Mouse (Mus musculus): Measurements from ENCODE around the gene P2rx5. TPM values are rescaled to one million over a fixed set of nuclear protein-coding genes. Genes with fewer than 3 reads are reported as not detected.
A peak's percentile ranks its signal among the peaks of the same experiment; 100 is the strongest.

The P2rx5 gene
- total RNA-seq, 2 experiments from 2014 or later: not detected

- ATAC-seq (ENCODE audit: poor library complexity, severe bottlenecking): no peak
These were observed 12.0 kb downstream of the P2rx5 start for GRCm38 (mm10) chr11:73172186-73172585.

- ATAC-seq (ENCODE audit: poor library complexity, severe bottlenecking): no peak
These were observed 15.4 kb downstream of the P2rx5 start for GRCm38 (mm10) chr11:73175612-73176011.

DNA sequence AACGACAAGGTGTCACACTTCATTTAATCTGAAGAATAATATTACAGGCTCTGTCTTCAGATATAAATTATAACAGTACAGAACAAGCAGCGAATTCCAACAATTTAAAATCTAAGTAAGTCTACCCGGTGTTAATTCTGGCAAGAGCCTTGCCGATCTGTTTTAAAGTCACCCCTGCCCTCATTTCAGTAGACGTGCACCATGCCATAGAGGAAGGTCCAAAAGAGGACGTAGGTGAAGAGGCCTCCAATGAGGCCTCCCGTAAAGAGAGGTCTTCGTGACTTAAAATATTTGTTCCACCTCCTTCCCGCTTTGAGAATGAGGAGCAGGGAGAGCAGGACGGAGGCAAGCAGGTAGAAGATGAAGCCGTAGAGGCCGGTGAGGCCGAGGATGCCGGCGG lies 16.0 kb downstream of the P2rx5 start:
- no peak for ATAC-seq (ENCODE audit: poor library complexity, severe bottlenecking)

DNA sequence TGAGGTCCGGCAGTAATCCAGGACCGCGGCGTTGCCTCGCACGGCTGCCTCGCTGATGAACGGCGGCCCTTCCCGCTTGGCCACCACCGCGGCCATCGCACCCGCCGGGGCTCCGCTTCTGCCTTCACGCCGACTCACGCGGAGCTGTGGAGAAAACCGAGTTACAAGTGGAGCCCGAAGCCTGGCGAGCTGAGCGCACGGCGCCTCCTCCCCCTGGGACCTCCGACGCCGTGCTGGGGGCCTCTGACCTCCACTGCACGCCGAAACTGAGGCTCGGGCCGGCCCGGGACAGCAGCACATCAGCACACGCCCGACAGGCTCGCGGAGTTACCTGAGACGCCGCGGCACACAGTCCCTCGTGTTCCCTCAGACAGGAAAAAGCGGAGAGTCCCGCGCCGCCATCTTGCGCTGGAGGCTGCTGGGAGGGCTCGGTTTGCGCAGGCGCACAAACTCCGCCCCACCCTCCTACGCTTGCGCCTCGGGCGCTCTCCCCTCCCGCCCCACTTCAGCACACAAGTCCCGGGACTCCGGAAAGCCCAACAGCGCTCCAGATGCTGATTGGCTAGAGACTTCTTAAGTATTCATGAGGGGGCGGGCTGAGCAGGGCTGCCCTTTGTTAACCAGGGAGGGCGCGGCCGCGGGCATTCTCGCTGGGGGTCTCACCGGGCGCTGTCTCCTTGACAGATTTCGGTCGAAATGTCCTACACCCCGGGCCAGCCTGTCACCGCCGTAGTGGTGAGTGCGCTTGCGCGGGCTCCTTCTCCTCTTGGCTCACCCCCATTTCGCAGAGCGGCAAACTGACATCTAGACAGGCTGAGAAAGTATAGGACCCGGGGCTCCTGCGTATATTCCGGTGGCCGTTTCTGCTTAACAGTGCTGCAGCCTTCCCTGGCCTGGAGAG lies 16.6 kb downstream of the P2rx5 start, which contains the start of the genes Emc6 and Tax1bp3:
Emc6 (minus strand) TSS at position 430 of the 901 bp plus-strand sequence.
Tax1bp3 (plus strand) TSS at position 476 of the 901 bp plus-strand sequence.
- ATAC-seq (ENCODE audit: poor library complexity, severe bottlenecking): peak; percentile 95

DNA sequence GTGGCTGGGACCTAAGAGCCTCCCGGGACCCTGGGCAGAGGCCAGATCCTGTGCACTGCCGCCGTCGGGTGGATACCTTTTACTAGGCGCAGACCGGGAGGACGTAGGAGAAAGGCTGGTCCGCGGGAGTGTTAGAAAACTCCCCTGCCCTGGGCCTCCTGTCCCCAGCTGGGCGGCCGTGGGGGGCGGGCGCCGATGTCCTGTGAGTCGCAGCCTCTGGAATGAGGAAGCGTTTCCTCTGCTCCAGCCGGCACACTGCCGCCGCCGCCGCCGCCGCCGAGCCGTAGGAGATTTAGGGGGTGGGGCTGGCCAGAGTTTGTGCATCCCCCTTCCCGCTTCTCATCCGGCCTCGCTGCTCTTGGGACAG lies 17.3 kb downstream of the P2rx5 start:
- peak; percentile 68 for ATAC-seq (ENCODE audit: poor library complexity, severe bottlenecking)

GRCm38 (mm10) chr11:73177895-73178294 lies 17.7 kb downstream of the P2rx5 start:
- no peak for ATAC-seq (ENCODE audit: poor library complexity, severe bottlenecking)

GRCm38 (mm10) chr11:73185872-73186615 lies 25.8 kb downstream of the P2rx5 start:
- ATAC-seq (ENCODE audit: poor library complexity, severe bottlenecking): peak; percentile 71

DNA sequence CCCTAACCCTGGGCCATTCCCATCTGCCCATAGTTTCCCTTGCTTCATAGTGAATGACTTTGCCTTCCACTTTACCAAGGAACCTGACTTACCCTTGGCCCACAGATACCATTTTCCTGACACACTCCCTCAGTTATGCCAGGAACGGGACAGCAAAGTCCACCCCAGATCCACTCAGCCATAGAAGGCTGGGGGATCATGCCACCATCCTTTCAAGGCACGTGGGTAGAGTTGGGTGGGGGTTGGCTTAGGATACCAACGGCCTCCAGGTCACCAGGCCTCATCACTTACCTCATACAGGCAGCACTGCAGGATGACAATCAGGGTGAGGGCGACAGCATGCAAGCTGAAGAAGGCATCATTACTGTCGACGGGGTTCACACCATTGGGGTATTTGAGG lies 27.0 kb downstream of the P2rx5 start:
- ATAC-seq (ENCODE audit: poor library complexity, severe bottlenecking): no peak

DNA sequence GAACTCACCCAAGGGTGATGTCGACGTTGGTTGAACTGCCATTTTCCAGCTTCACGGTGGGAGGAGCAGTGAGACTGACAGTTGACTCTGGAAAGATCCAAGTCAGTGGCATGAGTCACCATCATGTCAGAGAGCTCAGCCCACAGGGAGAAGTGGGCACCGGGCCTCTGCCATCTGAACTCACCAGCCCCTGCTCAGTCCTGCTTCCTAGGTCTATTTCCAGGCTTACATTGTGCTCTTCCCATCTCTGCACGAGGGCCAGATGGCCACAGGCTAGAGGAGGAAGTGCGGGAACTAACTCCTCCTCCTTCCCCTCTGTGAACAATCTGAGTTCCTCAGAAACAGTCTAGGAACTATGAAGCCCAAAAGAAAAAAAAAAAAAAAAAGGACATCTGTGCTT lies 32.8 kb downstream of the P2rx5 start:
- ATAC-seq (ENCODE audit: poor library complexity, severe bottlenecking): peak; percentile 88

- no peak for ATAC-seq (ENCODE audit: poor library complexity, severe bottlenecking)
These were observed 34.2 kb downstream of the P2rx5 start for GRCm38 (mm10) chr11:73194444-73194843.

DNA sequence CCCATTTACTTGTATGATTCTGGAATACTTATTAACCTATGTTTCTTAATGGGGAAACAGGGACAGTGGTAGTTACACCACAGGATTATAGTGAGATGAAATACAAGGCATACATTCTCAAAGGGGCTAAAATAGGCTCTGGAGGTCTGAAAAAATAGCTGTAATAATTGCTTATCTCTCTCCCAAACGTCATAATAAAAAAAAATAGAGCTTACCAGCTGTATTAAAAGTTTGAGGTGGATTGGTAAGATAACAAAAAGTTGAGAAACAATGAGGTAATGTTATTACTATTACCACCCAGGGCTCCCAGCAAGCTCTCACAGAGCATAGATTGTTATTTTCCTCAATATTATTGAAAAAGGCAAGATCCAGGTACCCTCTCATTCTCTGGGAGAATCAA lies 38.0 kb downstream of the P2rx5 start:
- no peak for ATAC-seq (ENCODE audit: poor library complexity, severe bottlenecking)

DNA sequence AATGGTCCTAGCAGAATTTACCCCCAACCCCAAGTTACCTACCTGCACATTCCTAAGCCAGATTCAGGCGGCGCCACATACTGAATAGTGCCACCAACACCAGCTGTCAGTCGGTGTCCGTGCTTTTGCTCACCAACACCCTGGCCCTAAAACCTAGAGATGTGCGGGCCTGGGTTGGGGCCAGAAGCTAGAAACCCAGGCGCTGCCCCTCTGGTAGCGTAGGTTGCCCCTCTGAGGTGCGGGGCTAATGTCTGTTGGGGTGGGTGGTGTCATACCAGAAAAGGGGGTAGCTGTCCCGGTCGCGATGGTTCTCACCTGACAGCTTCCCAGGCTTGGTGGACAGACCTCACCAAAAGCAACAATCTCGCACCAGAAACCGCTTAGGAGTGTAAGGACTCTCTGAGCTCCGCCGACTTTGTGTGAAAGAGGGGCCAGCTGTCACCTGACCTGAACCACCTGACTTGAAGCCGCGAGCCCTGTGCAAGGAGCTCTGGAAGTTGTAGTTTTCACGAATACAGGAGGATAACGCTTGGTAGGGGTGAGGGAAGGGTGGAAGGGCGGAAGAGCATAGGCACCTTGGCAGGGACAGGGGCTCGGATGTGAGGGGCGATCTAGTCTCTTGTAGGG lies 38.5 kb downstream of the P2rx5 start, which contains the start of gene Ctns:
Ctns (minus strand) TSS at position 440 of the 627 bp plus-strand sequence.
- peak; percentile 88 for ATAC-seq (ENCODE audit: poor library complexity, severe bottlenecking)

DNA sequence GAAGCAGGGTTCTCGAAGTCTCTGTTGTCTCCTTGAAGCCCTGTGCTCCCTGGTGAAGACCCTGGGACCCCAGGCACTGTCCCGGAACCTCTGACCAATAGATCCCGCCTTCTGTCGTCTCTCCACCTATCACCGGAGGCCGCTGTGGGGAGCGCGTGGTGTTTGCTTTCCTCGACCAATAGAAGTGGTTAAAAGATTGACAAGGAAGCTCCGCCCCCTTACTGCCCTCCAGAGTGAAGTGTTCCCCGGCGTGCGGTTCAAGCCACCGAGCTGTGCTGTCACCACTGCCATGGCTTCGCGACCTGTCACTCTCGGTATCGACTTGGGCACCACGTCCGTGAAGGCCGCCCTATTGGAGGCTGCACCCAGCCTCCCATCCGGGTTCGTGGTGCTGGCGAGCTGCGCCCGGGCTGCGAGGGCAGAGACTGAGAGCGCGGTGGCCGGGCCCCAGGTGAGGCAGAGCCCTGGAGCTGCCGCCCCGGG lies 39.0 kb downstream of the P2rx5 start, which contains the start of gene Shpk:
Shpk (plus strand) TSS at position 231 of the 483 bp plus-strand sequence.
- peak; percentile 94 for ATAC-seq (ENCODE audit: poor library complexity, severe bottlenecking)

GRCm38 (mm10) chr11:73199879-73200278 lies 39.7 kb downstream of the P2rx5 start:
- 0 out of 2 replicates have a peak, but pooled peaks have one; percentile 13 for ATAC-seq (ENCODE audit: poor library complexity, severe bottlenecking)

- no peak for ATAC-seq (ENCODE audit: poor library complexity, severe bottlenecking)
These were observed 40.8 kb downstream of the P2rx5 start for GRCm38 (mm10) chr11:73201021-73201420.

- no peak for ATAC-seq (ENCODE audit: poor library complexity, severe bottlenecking)
These were observed 41.4 kb downstream of the P2rx5 start for GRCm38 (mm10) chr11:73201597-73201996.

- no peak for ATAC-seq (ENCODE audit: poor library complexity, severe bottlenecking)
These were observed 43.7 kb downstream of the P2rx5 start for GRCm38 (mm10) chr11:73203895-73204294.

- no peak for ATAC-seq (ENCODE audit: poor library complexity, severe bottlenecking)
These were observed 45.0 kb downstream of the P2rx5 start for GRCm38 (mm10) chr11:73205194-73205593.

DNA sequence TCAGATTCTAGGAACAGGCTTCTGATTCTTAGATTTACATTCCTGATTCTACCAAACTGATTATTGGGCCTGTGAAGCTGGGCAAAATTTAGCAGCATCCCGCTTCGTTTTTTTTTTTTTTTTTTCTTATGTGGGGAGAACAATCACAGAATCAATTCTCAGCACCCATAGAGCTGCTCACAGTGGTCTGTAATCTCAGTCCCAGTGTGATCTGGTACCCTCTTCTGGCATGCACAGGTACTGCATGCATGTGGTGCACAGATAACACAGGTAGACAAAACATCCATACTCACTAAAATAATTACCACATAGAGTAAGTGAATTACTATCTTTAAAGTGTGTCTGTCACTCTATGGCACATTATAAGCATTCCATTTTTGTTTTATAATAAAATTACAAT lies 47.4 kb downstream of the P2rx5 start:
- peak; percentile 57; the same call in 1 of the 2 replicates for ATAC-seq (ENCODE audit: poor library complexity, severe bottlenecking)

- ATAC-seq (ENCODE audit: poor library complexity, severe bottlenecking): no peak
These were observed 53.7 kb downstream of the P2rx5 start for GRCm38 (mm10) chr11:73213956-73214355.

- no peak for ATAC-seq (ENCODE audit: poor library complexity, severe bottlenecking)
These were observed 59.5 kb downstream of the P2rx5 start for GRCm38 (mm10) chr11:73219671-73220070.
